Mouse (Mus musculus) heart, embryonic 12.5 days (tissue): ENCODE results near the gene Cacna1g. TPM values are rescaled to one million over a fixed set of nuclear protein-coding genes. Genes with fewer than 3 reads are reported as not detected.

Experiments used
- ATAC-seq: fragments of 200-750 bp; cut with Nextera tagmentation; 2 replicates; pipeline ENCODE4 v1.8.0; 2017; ENCODE audit warnings: moderate TSS enrichment, moderate library complexity; ENCODE audit not compliant: insufficient number of reproducible peaks, low FRiP score
- H3K27ac ChIP-seq: fragments of 300-500 bp; sonication (generic); 2 replicates; pipeline ENCODE4 v1.5.1; 2016; ENCODE audit warnings: mild to moderate bottlenecking, moderate library complexity; ENCODE audit not compliant: poor library complexity, severe bottlenecking
- H3K27me3 ChIP-seq: fragments of 300-500 bp; sonication (generic); replicated peaks from 2 replicates; pipeline ENCODE4 v1.6.1; 2016; ENCODE audit warnings: mild to moderate bottlenecking, moderate library complexity
- H3K36me3 ChIP-seq: fragments of 300-500 bp; sonication (generic); 2 replicates; pipeline ENCODE4 v1.6.1; 2016; ENCODE audit warnings: mild to moderate bottlenecking, moderate library complexity
- H3K4me1 ChIP-seq: fragments of 300-500 bp; sonication (generic); replicated peaks from 2 replicates; pipeline ENCODE4 v1.6.1; 2016; ENCODE audit warnings: mild to moderate bottlenecking
- H3K4me2 ChIP-seq: fragments of 300-500 bp; sonication (generic); 2 replicates; pipeline ENCODE4 v1.6.1; 2016; ENCODE audit warnings: mild to moderate bottlenecking, moderate library complexity
- H3K4me3 ChIP-seq: fragments of 300-500 bp; sonication (generic); 2 replicates; pipeline ENCODE4 v1.5.1; 2016; ENCODE audit warnings: mild to moderate bottlenecking
- H3K9ac ChIP-seq: fragments of 300-500 bp; sonication (generic); 2 replicates; pipeline ENCODE4 v1.6.1; 2016; ENCODE audit warnings: mild to moderate bottlenecking, moderate library complexity
- H3K9me3 ChIP-seq: fragments of 300-500 bp; sonication (generic); replicated peaks from 2 replicates; pipeline ENCODE4 v1.6.1; 2016; ENCODE audit warnings: mild to moderate bottlenecking, moderate library complexity
- WGBS: fragments of 180-500 bp; shearing (Covaris S2); methylation state at CpG from one replicate; pipeline ENCODE4 v1.1.7; 2016; 5-methylcytosine and 5-hydroxymethylcytosine counted together
- polyA plus RNA-seq: library from polyadenylated mRNA; unstranded; fragments of >200 nt; fragmentation: Nextera tagmentation; extraction: Ambion mirVana; gene quantifications from 2 replicates; pipeline ENCODE4 v1.2.1, GENCODE M21; 2016

Cacna1g gene
- polyA plus RNA-seq, 1 experiment from 2014 or later, result 2.7 TPM

DNA sequence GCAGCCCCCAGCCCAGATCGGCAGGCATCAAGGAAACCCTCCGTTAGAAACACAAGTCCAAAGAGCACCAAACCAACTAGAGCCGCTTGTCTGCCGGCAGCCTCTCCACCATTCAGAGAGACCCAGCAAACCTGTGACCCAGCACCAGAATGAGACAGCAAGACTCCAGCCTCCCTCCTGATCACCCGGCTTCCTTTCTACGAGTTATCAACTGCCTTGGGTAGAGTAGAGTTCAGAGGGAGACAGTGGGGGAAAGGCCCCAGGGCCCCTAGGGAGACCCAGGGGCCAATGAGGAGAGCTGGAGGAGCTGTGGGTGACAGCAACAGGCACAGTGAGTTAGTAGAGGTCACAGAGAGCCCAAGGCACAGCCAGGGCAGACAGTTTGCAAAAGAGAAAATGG is 53.0 kb downstream of the Cacna1g start:
- Histone ChIP-seq H3K4me2 (no peak overlapping the region), H3K9me3 (no peaks in the 10 kb centered on the region), H3K4me1 (peaks cover 20% of the 10 kb centered on the region), H3K36me3 (no peaks in the 10 kb centered on the region), H3K9ac (no peak overlapping the region), H3K4me3 (no peak overlapping the region), H3K27me3 (peaks cover 79% of the 10 kb centered on the region), H3K27ac (no peak overlapping the region)
- ATAC-seq, result no peak
- 58% methylated on average over 6 of the region's 6 CpGs for WGBS

DNA sequence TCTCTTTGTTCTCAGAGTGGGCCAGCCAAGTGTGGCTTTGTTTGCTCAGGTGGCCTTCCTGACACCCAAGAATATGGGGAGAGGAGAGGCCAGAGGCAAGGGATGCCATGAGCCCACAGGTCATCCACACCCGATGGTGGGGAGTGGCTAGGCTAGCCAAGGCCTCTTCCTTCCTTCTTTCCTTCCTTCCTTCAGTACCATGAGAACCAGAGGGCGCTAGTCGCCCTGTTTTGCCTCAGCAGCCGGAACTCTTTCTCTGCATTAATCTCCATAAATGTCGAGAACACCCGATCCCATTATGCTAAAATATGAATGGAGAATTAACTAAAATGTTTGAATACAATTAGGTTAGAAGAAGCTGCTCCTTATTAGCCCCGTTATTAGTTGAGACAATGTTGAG is 53.7 kb downstream of the Cacna1g start:
- Histone ChIP-seq H3K4me2 (no peak overlapping the region), H3K9ac (no peak overlapping the region), H3K9me3 (no peaks in the 10 kb centered on the region), H3K36me3 (no peaks in the 10 kb centered on the region), H3K4me1 (peaks cover 18% of the 10 kb centered on the region; the same call in 1 of the 2 replicates), H3K4me3 (no peak overlapping the region), H3K27ac (no peak overlapping the region), H3K27me3 (peaks cover 81% of the 10 kb centered on the region)
- no peak for ATAC-seq
- WGBS, result 32% methylated on average over 7 of the region's 7 CpGs

DNA sequence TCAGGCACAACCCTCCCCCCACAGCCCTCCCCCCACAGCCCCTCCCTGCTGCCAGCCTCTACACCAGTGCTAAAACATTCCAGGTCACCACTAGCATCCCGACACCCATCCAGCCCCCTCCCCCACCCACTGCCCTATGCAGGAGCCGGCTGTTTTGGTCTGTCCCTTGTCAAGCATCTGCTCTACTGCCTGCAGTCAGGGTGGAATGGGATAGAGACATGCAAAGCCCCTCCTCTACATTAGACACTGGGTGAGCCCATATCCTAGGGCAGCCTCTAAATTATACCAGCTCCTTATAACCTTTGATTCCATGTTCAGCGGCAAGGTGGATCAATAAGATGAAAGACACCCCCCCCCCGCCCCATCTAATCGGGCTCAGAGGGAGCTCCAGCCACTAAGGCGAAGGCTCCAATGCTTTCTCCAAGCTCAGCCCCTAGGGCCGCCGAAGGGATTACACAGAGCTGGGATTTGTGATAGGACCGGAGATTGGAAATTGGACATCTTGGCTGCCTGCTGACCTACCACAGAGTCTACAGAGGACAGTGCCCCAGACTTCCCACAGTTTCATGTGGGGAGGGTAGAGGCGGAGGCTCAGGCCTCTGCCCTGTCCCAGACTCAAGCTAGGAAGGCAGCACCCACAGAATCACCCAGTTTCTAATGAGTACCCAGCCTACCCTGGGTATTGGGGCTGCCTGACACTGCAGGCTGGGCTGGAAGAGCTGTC is 54.8 kb downstream of the Cacna1g start:
- H3K27me3 ChIP-seq, result peaks cover 80% of the 10 kb centered on the region
- H3K27ac ChIP-seq, result no peak overlapping the region
- no peak; the same call in 1 of the 2 replicates for ATAC-seq
- no peak overlapping the region for H3K4me3 ChIP-seq
- WGBS, result 55% methylated on average over 10 of the region's 10 CpGs
- no peak overlapping the region for H3K9ac ChIP-seq
- no peak overlapping the region for H3K4me2 ChIP-seq
- no peaks in the 10 kb centered on the region for H3K36me3 ChIP-seq
- H3K9me3 ChIP-seq, result no peaks in the 10 kb centered on the region
- H3K4me1 ChIP-seq, result peaks cover 26% of the 10 kb centered on the region

DNA sequence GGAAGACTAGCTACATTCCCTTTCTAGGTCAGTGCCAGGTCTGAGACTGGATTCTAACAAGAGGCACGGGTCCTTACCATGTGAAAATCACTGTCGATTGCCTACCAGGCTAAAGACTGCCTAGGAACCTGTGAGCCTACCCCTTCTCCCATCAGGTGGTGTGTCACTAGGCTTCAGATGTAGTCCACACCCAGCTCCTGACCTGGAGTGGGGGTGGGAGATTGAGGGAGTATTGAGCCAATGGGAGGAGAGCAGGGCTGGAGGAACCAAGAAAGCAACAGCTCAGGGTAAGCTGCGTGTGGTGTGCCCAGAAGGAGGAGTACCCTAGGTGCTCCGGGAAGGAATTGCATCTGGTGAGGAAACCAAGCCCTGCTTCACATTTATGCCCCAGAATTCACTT is 60.0 kb downstream of the Cacna1g start:
- H3K4me2 ChIP-seq, result no peak overlapping the region
- peaks cover 45% of the 10 kb centered on the region for H3K4me1 ChIP-seq
- H3K4me3 ChIP-seq, result no peak overlapping the region
- H3K9ac ChIP-seq, result no peak overlapping the region
- peaks cover 87% of the 10 kb centered on the region for H3K27me3 ChIP-seq
- WGBS, result 54% methylated on average over 4 of the region's 4 CpGs
- no peak overlapping the region for H3K27ac ChIP-seq
- no peaks in the 10 kb centered on the region for H3K36me3 ChIP-seq
- ATAC-seq, result no peak
- no peaks in the 10 kb centered on the region for H3K9me3 ChIP-seq

DNA sequence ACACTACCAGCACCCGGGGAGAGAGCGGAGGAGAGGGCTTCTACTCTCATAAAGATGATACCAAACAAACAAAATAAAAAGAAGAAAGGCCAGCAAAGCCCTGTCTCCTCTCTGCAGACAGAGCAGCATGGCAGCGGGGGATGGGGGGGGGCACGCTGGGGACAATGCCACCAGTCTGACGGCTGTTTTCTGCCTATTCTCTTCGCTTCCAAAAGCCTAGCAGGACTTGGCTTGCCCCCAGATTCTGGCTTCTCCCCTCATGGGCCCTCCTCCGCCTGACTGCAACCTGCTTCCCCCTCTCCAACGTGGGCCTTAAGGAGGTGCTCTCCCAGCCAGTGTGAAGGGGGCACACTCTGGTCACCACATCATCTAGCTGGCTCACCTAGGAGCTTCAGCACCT is 60.5 kb downstream of the Cacna1g start:
- Histone ChIP-seq H3K9ac (no peak overlapping the region), H3K4me1 (peaks cover 45% of the 10 kb centered on the region), H3K36me3 (no peaks in the 10 kb centered on the region), H3K4me2 (peak overlapping the region; percentile 53), H3K27me3 (peaks cover 87% of the 10 kb centered on the region), H3K4me3 (no peak overlapping the region), H3K9me3 (no peaks in the 10 kb centered on the region), H3K27ac (no peak overlapping the region)
- no peak for ATAC-seq
- 35% methylated on average over 8 of the region's 8 CpGs for WGBS

DNA sequence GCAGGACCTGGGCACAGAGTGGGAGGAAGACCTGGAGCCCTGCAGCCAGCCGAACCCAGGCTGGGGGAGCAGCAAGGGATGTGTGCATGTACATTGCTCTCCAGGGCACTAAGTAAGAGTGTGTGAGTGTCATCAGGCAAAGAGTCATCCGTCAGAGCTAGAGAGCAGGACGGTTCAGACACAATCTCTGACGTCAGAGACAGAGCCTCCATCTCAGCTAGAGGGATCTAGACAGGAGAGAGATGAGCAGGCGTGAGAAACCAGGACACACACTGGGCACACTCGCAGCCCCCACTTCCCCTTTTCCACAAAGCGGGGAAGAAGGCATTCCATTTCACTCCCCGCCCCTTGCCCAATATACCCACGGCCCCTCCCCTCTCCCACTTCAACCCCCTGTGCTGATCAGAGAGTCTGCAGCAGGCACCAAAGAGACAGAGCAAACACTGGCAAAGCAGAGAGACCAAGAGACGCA is 61.0 kb downstream of the Cacna1g start:
- no peaks in the 10 kb centered on the region for H3K9me3 ChIP-seq
- peak overlapping the region; percentile 53 for H3K4me2 ChIP-seq
- WGBS, result 8% methylated on average over 10 of the region's 10 CpGs
- no peak overlapping the region for H3K4me3 ChIP-seq
- H3K9ac ChIP-seq, result no peak overlapping the region
- H3K27ac ChIP-seq, result peak overlapping the region; percentile 60
- peaks cover 46% of the 10 kb centered on the region for H3K4me1 ChIP-seq
- ATAC-seq, result peak; percentile 31; the same call in 1 of the 2 replicates
- H3K27me3 ChIP-seq, result peaks cover 83% of the 10 kb centered on the region
- no peaks in the 10 kb centered on the region for H3K36me3 ChIP-seq

DNA sequence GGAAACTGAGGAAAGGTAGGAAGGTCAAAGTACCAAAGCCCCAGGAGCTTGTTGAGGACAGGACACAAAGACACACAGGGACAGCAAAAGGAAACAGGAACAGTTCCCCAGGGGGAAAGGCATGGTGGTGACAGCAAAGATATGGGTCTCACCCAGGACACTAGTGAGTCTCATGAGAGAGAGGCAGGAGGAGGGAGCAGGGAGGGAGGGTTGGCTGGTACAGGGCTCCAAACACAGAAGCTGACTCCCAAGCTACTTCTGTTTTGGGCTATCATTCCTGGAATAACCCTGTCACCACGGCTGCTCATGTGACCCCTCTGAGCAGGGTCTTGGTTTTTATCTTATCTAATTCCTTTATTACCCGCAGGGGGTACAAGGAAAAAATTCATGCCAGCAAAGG is 61.4 kb downstream of the Cacna1g start:
- Histone ChIP-seq H3K9me3 (no peaks in the 10 kb centered on the region), H3K4me1 (peaks cover 51% of the 10 kb centered on the region), H3K27ac (peak overlapping the region; percentile 60), H3K4me3 (no peak overlapping the region), H3K27me3 (peaks cover 81% of the 10 kb centered on the region), H3K9ac (no peak overlapping the region), H3K36me3 (no peaks in the 10 kb centered on the region), H3K4me2 (peak overlapping the region; percentile 53)
- 4% methylated on average over 2 of the region's 2 CpGs for WGBS
- ATAC-seq, result no peak

DNA sequence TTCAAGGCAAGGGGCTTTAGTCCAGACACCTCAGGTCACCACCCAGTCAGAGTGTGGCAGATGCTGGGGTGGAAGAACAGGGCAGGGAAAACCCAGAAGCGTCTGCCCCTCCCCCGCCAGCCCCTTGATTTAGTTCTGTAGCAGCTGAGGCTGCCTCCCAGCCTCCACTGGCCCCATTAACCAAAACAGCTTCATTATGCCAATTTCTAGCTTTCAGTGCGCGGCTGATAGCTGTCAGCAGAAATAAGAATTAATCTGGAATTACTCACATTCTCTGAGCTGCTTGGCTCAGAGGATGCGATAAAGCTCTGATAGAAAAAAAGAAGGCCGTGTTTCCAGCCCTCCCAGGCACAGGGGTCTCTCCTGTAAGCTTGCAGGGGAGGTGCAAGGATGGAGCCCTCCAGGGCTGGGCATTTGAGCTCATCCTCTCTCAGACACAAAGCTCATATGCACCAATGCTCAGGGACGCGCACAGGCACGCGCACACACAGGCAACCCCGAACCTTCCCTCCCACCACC is 66.1 kb downstream of the Cacna1g start:
- ATAC-seq, result no peak
- H3K4me1 ChIP-seq, result peaks cover 39% of the 10 kb centered on the region
- 55% methylated on average over 11 of the region's 11 CpGs for WGBS
- H3K27ac ChIP-seq, result no peak overlapping the region
- H3K4me3 ChIP-seq, result no peak overlapping the region
- no peak overlapping the region for H3K4me2 ChIP-seq
- H3K27me3 ChIP-seq, result peaks cover 51% of the 10 kb centered on the region
- H3K9ac ChIP-seq, result no peak overlapping the region
- no peaks in the 10 kb centered on the region for H3K36me3 ChIP-seq
- H3K9me3 ChIP-seq, result no peaks in the 10 kb centered on the region

DNA sequence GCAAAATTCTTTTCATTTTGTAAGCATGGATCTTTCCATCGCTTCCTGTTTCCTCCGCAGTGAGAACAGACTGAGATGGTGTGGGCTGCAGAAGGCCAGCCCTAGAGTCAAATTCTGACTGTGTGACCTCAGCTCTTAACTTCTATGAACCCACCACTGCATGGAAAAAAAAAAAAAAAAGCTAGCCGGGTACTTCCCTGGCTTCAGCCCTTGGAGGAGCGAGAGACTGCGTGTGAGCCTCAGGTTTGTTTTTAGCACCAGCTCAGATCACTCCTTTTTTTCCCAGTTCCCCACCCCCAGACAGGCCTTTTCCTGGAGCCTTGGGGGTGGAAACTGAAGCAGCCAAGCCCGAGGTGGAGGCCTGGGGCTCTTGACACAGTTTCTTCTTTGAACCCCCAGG is 68.7 kb downstream of the Cacna1g start:
- ATAC-seq, result no peak
- H3K4me2 ChIP-seq, result no peak overlapping the region
- no peak overlapping the region for H3K27ac ChIP-seq
- H3K36me3 ChIP-seq, result no peaks in the 10 kb centered on the region
- H3K9me3 ChIP-seq, result no peaks in the 10 kb centered on the region
- 0 out of 2 replicates have a peak overlapping the region, but pooled peaks have one; percentile 14 for H3K9ac ChIP-seq
- no peak overlapping the region for H3K4me3 ChIP-seq
- peaks cover 27% of the 10 kb centered on the region for H3K4me1 ChIP-seq
- H3K27me3 ChIP-seq, result peaks cover 35% of the 10 kb centered on the region; the same call in 1 of the 2 replicates
- 29% methylated on average over 6 of the region's 6 CpGs for WGBS

DNA sequence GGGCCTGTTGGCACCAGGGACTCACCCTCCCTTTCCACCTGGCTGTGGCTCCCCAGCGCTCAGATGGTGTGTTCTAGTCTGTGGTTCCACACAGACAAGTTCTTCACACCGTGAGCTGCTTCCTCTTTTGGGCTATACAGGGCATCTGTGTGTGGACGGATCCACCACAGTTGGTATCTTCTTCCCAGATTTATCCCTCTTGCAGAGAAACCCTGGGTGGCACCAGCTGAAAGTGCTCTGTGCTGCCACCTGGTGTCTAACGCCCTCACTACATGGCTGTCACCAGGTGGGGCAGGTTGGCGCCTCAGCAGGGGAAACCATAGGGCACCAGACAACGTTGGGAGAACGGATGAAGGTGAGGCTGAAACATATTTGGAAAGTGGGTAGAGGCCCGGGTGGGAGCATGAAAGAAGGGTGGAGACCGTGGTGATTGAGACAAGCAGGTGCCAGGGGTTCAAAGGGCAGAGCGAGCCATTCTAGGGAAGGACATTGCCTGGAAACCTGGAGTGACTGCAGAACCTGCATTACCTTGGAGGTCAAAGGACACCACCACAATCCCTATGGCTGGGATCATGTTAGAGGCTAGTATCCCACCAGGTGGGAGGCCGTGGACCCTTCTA is 69.2 kb downstream of the Cacna1g start:
- ATAC-seq, result no peak
- Histone ChIP-seq H3K9me3 (no peaks in the 10 kb centered on the region), H3K27me3 (peaks cover 29% of the 10 kb centered on the region; the same call in 1 of the 2 replicates), H3K4me1 (peaks cover 27% of the 10 kb centered on the region), H3K36me3 (no peaks in the 10 kb centered on the region), H3K4me2 (no peak overlapping the region), H3K27ac (no peak overlapping the region), H3K9ac (no peak overlapping the region), H3K4me3 (no peak overlapping the region)
- 23% methylated on average over 11 of the region's 11 CpGs for WGBS

DNA sequence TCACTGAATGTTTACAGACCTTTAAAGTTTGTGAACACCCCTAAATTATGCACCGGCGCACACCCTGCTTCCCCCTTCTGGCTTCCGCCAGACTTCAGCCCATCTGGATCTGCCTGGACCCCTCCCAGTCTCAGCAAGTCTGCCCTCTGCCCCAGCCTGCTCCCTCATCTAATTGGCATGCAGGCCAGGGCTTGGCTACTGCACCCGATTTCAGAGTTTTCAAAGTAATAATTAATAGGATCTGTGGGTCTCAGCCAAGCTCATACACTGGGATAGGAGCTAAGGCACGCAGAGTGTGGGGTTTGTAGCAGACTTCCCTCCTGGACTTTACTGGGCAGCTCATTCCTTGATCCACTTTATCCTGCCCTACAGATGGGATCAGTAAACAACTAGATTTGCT is 69.8 kb downstream of the Cacna1g start:
- H3K9me3 ChIP-seq, result no peaks in the 10 kb centered on the region
- H3K4me3 ChIP-seq, result no peak overlapping the region
- H3K4me1 ChIP-seq, result peaks cover 24% of the 10 kb centered on the region
- H3K27ac ChIP-seq, result no peak overlapping the region
- WGBS, result 58% methylated on average over 5 of the region's 5 CpGs
- H3K4me2 ChIP-seq, result no peak overlapping the region
- H3K36me3 ChIP-seq, result no peaks in the 10 kb centered on the region
- H3K9ac ChIP-seq, result no peak overlapping the region
- no peak for ATAC-seq
- H3K27me3 ChIP-seq, result peaks cover 23% of the 10 kb centered on the region; the same call in 1 of the 2 replicates
